Comparison of ENCODE assay signal across 17 mouse cellular contexts in the genomic region with DNA sequence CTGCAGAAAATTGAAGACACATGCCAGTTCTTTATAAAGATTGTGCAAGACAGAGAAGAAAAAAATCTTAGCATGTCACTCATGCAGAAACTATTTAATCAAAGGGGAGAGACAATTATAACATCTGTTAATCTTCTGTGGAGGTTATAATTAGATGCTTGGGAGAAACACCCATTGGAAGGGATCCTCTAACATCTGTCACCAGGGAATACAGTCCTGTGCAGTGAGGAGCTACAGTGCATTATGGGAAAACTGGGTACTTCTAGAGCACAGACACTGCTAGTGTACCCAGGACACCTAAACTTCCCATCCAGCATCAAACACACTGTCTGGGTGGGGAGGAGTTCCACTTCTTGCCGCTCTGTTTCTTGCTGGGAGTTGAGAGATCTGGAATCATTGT.
A peak's percentile ranks its signal among the peaks of the same experiment; 100 is the strongest.
DNase-seq lines count a peak whose midpoint lies in the region; ATAC-seq and TF ChIP-seq lines count a peak whose summit lies in the region.
"Had no signal": no experiment of that assay in that cellular context is flagged by ENCODE, and none has a peak within 500 bp of the region (broad histone marks: within the 10 kb centered on the region; RNA-seq: fewer than 3 reads in every experiment).

No protein-coding gene starts in this region.

- peak overlapping the region; percentile 21; the same call in 1 of the 2 replicates for H3K27ac ChIP-seq in forebrain, embryonic 14.5 days (ENCODE audit: low read depth, low read length)
- no peak overlapping the region for H3K27ac ChIP-seq in forebrain, embryonic 12.5 days
- H3K27ac ChIP-seq in forebrain, postnatal 0 days (ENCODE audit: low read depth, low read length): no peak overlapping the region
- H3K27ac ChIP-seq: embryonic facial prominence, embryonic 10.5 days; embryonic facial prominence, embryonic 12.5 days had no signal

- H3K4me2 ChIP-seq in forebrain, embryonic 14.5 days (ENCODE audit: low read length): no peak overlapping the region
- H3K4me2 ChIP-seq in forebrain, embryonic 12.5 days: no peak overlapping the region
- no peak overlapping the region for H3K4me2 ChIP-seq in forebrain, postnatal 0 days (ENCODE audit: low read depth)
- H3K4me2 ChIP-seq: embryonic facial prominence, embryonic 12.5 days had no signal

- ATAC-seq in forebrain, embryonic 14.5 days: peak; percentile 71; the same call in 1 of the 2 replicates
- ATAC-seq in forebrain, embryonic 12.5 days (ENCODE audit: low FRiP score): no peak; the same call in 1 of the 2 replicates
- peak; percentile 76 for ATAC-seq in forebrain, postnatal 0 days
- no peak for ATAC-seq in granulocyte monocyte progenitor cell, adult 5-6 weeks (replicated peaks; ENCODE audit: poor library complexity, severe bottlenecking)
- ATAC-seq: activated CD4-positive, CD25-positive, alpha-beta regulatory T cell, adult 4 months had no signal

- H3K36me3 ChIP-seq in forebrain, embryonic 14.5 days (ENCODE audit: control insufficient read depth, insufficient read depth, low read length): no peaks in the 10 kb centered on the region
- no peaks in the 10 kb centered on the region for H3K36me3 ChIP-seq in forebrain, embryonic 12.5 days (replicated peaks)
- no peaks in the 10 kb centered on the region for H3K36me3 ChIP-seq in forebrain, postnatal 0 days (ENCODE audit: insufficient read depth)
- H3K36me3 ChIP-seq: embryonic facial prominence, embryonic 10.5 days; embryonic facial prominence, embryonic 12.5 days had no signal

- no peaks in the 10 kb centered on the region for H3K27me3 ChIP-seq in forebrain, embryonic 14.5 days (replicated peaks; ENCODE audit: control insufficient read depth, insufficient read depth, low read length)
- H3K27me3 ChIP-seq in forebrain, embryonic 12.5 days: no peaks in the 10 kb centered on the region
- no peaks in the 10 kb centered on the region for H3K27me3 ChIP-seq in forebrain, postnatal 0 days (ENCODE audit: insufficient read depth, low read length)
- H3K27me3 ChIP-seq: embryonic facial prominence, embryonic 12.5 days had no signal

- H3K9me3 ChIP-seq in forebrain, embryonic 14.5 days (replicated peaks; ENCODE audit: control insufficient read depth, low read length): no peaks in the 10 kb centered on the region
- no peaks in the 10 kb centered on the region for H3K9me3 ChIP-seq in forebrain, embryonic 12.5 days
- no peaks in the 10 kb centered on the region for H3K9me3 ChIP-seq in forebrain, postnatal 0 days (ENCODE audit: low read length)
- H3K9me3 ChIP-seq: embryonic facial prominence, embryonic 10.5 days; embryonic facial prominence, embryonic 12.5 days had no signal

- no peak for TF ChIP-seq POLR2A in brain, embryonic 14.5 days (IDR thresholded peaks at IDR 0.05; ENCODE audit: borderline replicate concordance, extremely low read depth, insufficient read depth, insufficient read length, poor library complexity, severe bottlenecking)

- H3K4me3 ChIP-seq in forebrain, embryonic 14.5 days (ENCODE audit: low read depth, low read length): no peak overlapping the region
- H3K4me3 ChIP-seq in forebrain, embryonic 12.5 days (replicated peaks): no peak overlapping the region
- no peak overlapping the region for H3K4me3 ChIP-seq in forebrain, postnatal 0 days (ENCODE audit: low read depth, low read length)
- H3K4me3 ChIP-seq: embryonic facial prominence, embryonic 10.5 days; embryonic facial prominence, embryonic 12.5 days had no signal

- peaks cover 10% of the 10 kb centered on the region for H3K4me1 ChIP-seq in forebrain, embryonic 14.5 days (ENCODE audit: control insufficient read depth, insufficient read depth, low read length)
- H3K4me1 ChIP-seq in forebrain, embryonic 12.5 days: peaks cover 16% of the 10 kb centered on the region
- 0 out of 2 replicates have a peak, but pooled peaks cover 3% of the 10 kb centered on the region for H3K4me1 ChIP-seq in forebrain, postnatal 0 days (ENCODE audit: insufficient read depth)
- H3K4me1 ChIP-seq: embryonic facial prominence, embryonic 12.5 days had no signal

- no peak overlapping the region for H3K9ac ChIP-seq in forebrain, embryonic 14.5 days (ENCODE audit: low read length)
- no peak overlapping the region for H3K9ac ChIP-seq in forebrain, embryonic 12.5 days
- no peak overlapping the region for H3K9ac ChIP-seq in forebrain, postnatal 0 days
- H3K9ac ChIP-seq: embryonic facial prominence, embryonic 12.5 days had no signal

- TF ChIP-seq CTCF in brain, embryonic 14.5 days (IDR thresholded peaks at IDR 0.05; ENCODE audit: borderline replicate concordance, extremely low read depth, insufficient read depth, insufficient read length): no peak
- no peak for TF ChIP-seq CTCF in forebrain, postnatal 0 days (IDR thresholded peaks at IDR 0.05; ENCODE audit: low read depth)

- 76% methylated on average over 1 of the region's 1 CpGs for WGBS in forebrain, embryonic 14.5 days
- 61% methylated on average over 1 of the region's 1 CpGs for WGBS in forebrain, embryonic 12.5 days
- WGBS in forebrain, postnatal 0 days: 67% methylated on average over 1 of the region's 1 CpGs

- DNase-seq in forebrain, embryonic 14.5 days (ENCODE audit: low spot score): peak; percentile 59
- DNase-seq in brain, adult 2 months (ENCODE audit: low read depth, low spot score): peak; percentile 7
- peak; percentile 59 for DNase-seq in brain, embryonic 14.5 days (ENCODE audit: low read depth)
- peak; percentile 5 for DNase-seq in forebrain, postnatal 0 days
- DNase-seq in T-cell, adult 2 months (ENCODE audit: low spot score): no peak
- DNase-seq: adrenal gland, adult 8-10 months; adrenal gland, postnatal 14 days; adrenal gland, postnatal 36 days; cerebellum, adult 11-12 months; cerebellum, adult 2 months; cerebellum, adult 9-10 months; cerebellum, postnatal 25 days had no signal

Comparison
In these comparisons a context has a peak if more than half of its experiments do, and no peak if none do; other contexts are left out.
1. ATAC-seq: peak in forebrain, embryonic 14.5 days (single experiment) and forebrain, postnatal 0 days (single experiment); none in forebrain, embryonic 12.5 days (single experiment) and granulocyte monocyte progenitor cell, adult 5-6 weeks (single experiment).